Mouse (Mus musculus) 3134 (cell line): Measurements from ENCODE around the gene Zic2.
"Not testable (repeated sequence)": the region's sequence is repeated elsewhere in the genome, so short reads cannot be mapped to it uniquely, and the experiment has no call there.

ENCODE experiments used
- DNase-seq: peaks from one replicate; pipeline ENCODE4 v3.0.0-alpha.2; 2011; ENCODE audit warnings: low spot score; ENCODE audit not compliant: insufficient read length; ENCODE audit errors: extremely low read depth

The Zic2 gene

GRCm38 (mm10) chr14:122474891-122475556 lies at the start of gene Zic2:
TSS of gene Zic2 (plus strand) at chr14:122475435.
- DNase-seq = no peak

- DNase-seq = no peak
These were observed 48.6 kb upstream of the Zic2 start for GRCm38 (mm10) chr14:122426529-122427203.

- DNase-seq = no peak
These were observed 48.1 kb upstream of the Zic2 start for GRCm38 (mm10) chr14:122427204-122427560.

- no peak for DNase-seq
These were observed 47.6 kb upstream of the Zic2 start for GRCm38 (mm10) chr14:122427654-122428053.

- no peak for DNase-seq
These were observed 42.7 kb upstream of the Zic2 start for GRCm38 (mm10) chr14:122432558-122432957.

GRCm38 (mm10) chr14:122434039-122434438 lies 41.2 kb upstream of the Zic2 start:
- DNase-seq = no peak

GRCm38 (mm10) chr14:122436850-122437249 lies 38.4 kb upstream of the Zic2 start:
- DNase-seq = no peak

GRCm38 (mm10) chr14:122449601-122450495 lies 25.4 kb upstream of the Zic2 start:
- no peak for DNase-seq

- DNase-seq = no peak
These were observed 24.5 kb upstream of the Zic2 start, which contains the start of gene Gm5089 for GRCm38 (mm10) chr14:122450496-122451382. TSS of gene Gm5089 (minus strand) at chr14:122451115.

GRCm38 (mm10) chr14:122451551-122452145 lies 23.6 kb upstream of the Zic2 start:
- no peak for DNase-seq

- no peak for DNase-seq
These were observed 22.4 kb upstream of the Zic2 start for GRCm38 (mm10) chr14:122452701-122453387.

- DNase-seq = no peak
These were observed 21.7 kb upstream of the Zic2 start for GRCm38 (mm10) chr14:122453388-122453995.

GRCm38 (mm10) chr14:122453996-122454738 lies 21.1 kb upstream of the Zic2 start:
- DNase-seq = no peak

GRCm38 (mm10) chr14:122454901-122455561 lies 20.2 kb upstream of the Zic2 start:
- DNase-seq = no peak

- no peak for DNase-seq
These were observed 19.7 kb upstream of the Zic2 start for GRCm38 (mm10) chr14:122455562-122455958.

GRCm38 (mm10) chr14:122459332-122459731 lies 15.9 kb upstream of the Zic2 start:
- DNase-seq = not testable (repeated sequence)

GRCm38 (mm10) chr14:122459776-122460175 lies 15.5 kb upstream of the Zic2 start:
- no peak for DNase-seq

- no peak for DNase-seq
These were observed 15.0 kb upstream of the Zic2 start for GRCm38 (mm10) chr14:122460226-122460625.
